Mouse (Mus musculus) testis, adult 2 months (tissue): Measurements from ENCODE around the gene Kiz. TPM values are rescaled to one million over a fixed set of nuclear protein-coding genes. Genes with fewer than 3 reads are reported as not detected.

Experiments used
- H3K27ac ChIP-seq: fragments of 200-500 bp; 2 replicates; pipeline ENCODE4 v1.5.1; 2012; ENCODE audit warnings: low read depth, low read length; ENCODE audit not compliant: control insufficient read depth, insufficient read depth
- H3K27me3 ChIP-seq: fragments of 200-500 bp; 2 replicates; pipeline ENCODE4 v1.6.1; 2012; ENCODE audit warnings: mild to moderate bottlenecking, low read length, moderate library complexity; ENCODE audit not compliant: control insufficient read depth, insufficient read depth
- H3K36me3 ChIP-seq: fragments of 200-500 bp; 2 replicates; pipeline ENCODE4 v1.6.1; 2012; ENCODE audit warnings: mild to moderate bottlenecking, low read length; ENCODE audit not compliant: control insufficient read depth, insufficient read depth
- H3K4me1 ChIP-seq: fragments of 200-500 bp; 2 replicates; pipeline ENCODE4 v1.6.1; 2012; ENCODE audit warnings: low read length; ENCODE audit not compliant: control insufficient read depth, insufficient read depth
- H3K4me3 ChIP-seq: fragments of 200-500 bp; 2 replicates; pipeline ENCODE4 v1.5.1; 2012; ENCODE audit warnings: low read depth, mild to moderate bottlenecking, low read length, moderate library complexity, mixed read lengths; ENCODE audit not compliant: control insufficient read depth
- CTCF ChIP-seq: fragments of 200-500 bp; IDR thresholded peaks from 2 replicates; pipeline ENCODE4 v1.5.1; 2012; ENCODE audit warnings: low read depth, mild to moderate bottlenecking, inconsistent platforms, low read length, moderate library complexity; ENCODE audit not compliant: control insufficient read depth, insufficient read depth, insufficient replicate concordance
- POLR2A ChIP-seq: fragments of 200-500 bp; IDR thresholded peaks from 2 replicates; pipeline ENCODE4 v1.6.1; 2012; ENCODE audit warnings: low read depth, mild to moderate bottlenecking, inconsistent platforms, low read length, moderate library complexity; ENCODE audit not compliant: control insufficient read depth
- polyA plus RNA-seq: library from polyadenylated mRNA; depleted of rRNA; stranded (reverse); fragments of >200 nt; gene quantifications from 2 replicates; pipeline ENCODE4 v1.2.3, GENCODE M21; 2012

The Kiz gene
- polyA plus RNA-seq, 1 experiment, result 98.2 TPM

GRCm38 (mm10) chr2:146898977-146899376 lies 43.3 kb downstream of the Kiz start:
- no peaks in the 10 kb centered on the region; the same call in 1 of the 2 replicates for H3K36me3 ChIP-seq
- H3K4me3 ChIP-seq, result no peak overlapping the region
- H3K27ac ChIP-seq, result no peak overlapping the region
- no peaks in the 10 kb centered on the region for H3K4me1 ChIP-seq
- no peaks in the 10 kb centered on the region for H3K27me3 ChIP-seq
- TF ChIP-seq CTCF (no peak), POLR2A (no peak)

GRCm38 (mm10) chr2:146916085-146916484 lies 60.4 kb downstream of the Kiz start:
- no peak overlapping the region for H3K27ac ChIP-seq
- no peaks in the 10 kb centered on the region for H3K27me3 ChIP-seq
- TF ChIP-seq POLR2A (no peak), CTCF (no peak)
- no peaks in the 10 kb centered on the region for H3K4me1 ChIP-seq
- no peaks in the 10 kb centered on the region for H3K36me3 ChIP-seq
- no peak overlapping the region for H3K4me3 ChIP-seq

- TF ChIP-seq POLR2A (no peak), CTCF (no peak)
- Histone ChIP-seq H3K4me3 (no peak overlapping the region), H3K36me3 (no peaks in the 10 kb centered on the region), H3K27me3 (no peaks in the 10 kb centered on the region), H3K4me1 (no peaks in the 10 kb centered on the region), H3K27ac (no peak overlapping the region)
Measured at GRCm38 (mm10) chr2:146917770-146918169, 62.1 kb downstream of the Kiz start.

- no peak overlapping the region for H3K4me3 ChIP-seq
- no peaks in the 10 kb centered on the region for H3K4me1 ChIP-seq
- no peaks in the 10 kb centered on the region for H3K27me3 ChIP-seq
- TF ChIP-seq POLR2A, result no peak
- no peak for TF ChIP-seq CTCF
- no peaks in the 10 kb centered on the region for H3K36me3 ChIP-seq
- no peak overlapping the region for H3K27ac ChIP-seq
Measured at GRCm38 (mm10) chr2:146920375-146921160, 64.9 kb downstream of the Kiz start.

- no peaks in the 10 kb centered on the region for H3K4me1 ChIP-seq
- H3K4me3 ChIP-seq, result no peak overlapping the region
- H3K36me3 ChIP-seq, result no peaks in the 10 kb centered on the region
- TF ChIP-seq POLR2A, result no peak
- TF ChIP-seq CTCF, result no peak
- no peak overlapping the region for H3K27ac ChIP-seq
- no peaks in the 10 kb centered on the region for H3K27me3 ChIP-seq
Measured at GRCm38 (mm10) chr2:146925296-146925695, 69.6 kb downstream of the Kiz start.

GRCm38 (mm10) chr2:146925846-146926245 lies 70.2 kb downstream of the Kiz start:
- Histone ChIP-seq H3K36me3 (no peaks in the 10 kb centered on the region), H3K27me3 (no peaks in the 10 kb centered on the region), H3K4me1 (no peaks in the 10 kb centered on the region), H3K27ac (no peak overlapping the region), H3K4me3 (no peak overlapping the region)
- TF ChIP-seq POLR2A (no peak), CTCF (no peak)

- H3K27ac ChIP-seq, result no peak overlapping the region
- H3K36me3 ChIP-seq, result no peaks in the 10 kb centered on the region; the same call in 1 of the 2 replicates
- TF ChIP-seq POLR2A (no peak), CTCF (no peak)
- no peaks in the 10 kb centered on the region for H3K4me1 ChIP-seq
- no peaks in the 10 kb centered on the region for H3K27me3 ChIP-seq
- no peak overlapping the region for H3K4me3 ChIP-seq
Measured at GRCm38 (mm10) chr2:146948223-146948776, 92.6 kb downstream of the Kiz start.
